Mouse (Mus musculus) left cerebral cortex, adult 11 months (tissue): ENCODE data around the gene Fntb.

ENCODE experiments used
- DNase-seq: peaks from one replicate; pipeline ENCODE4 v3.0.0; 2022; ENCODE audit warnings: low spot score

Gene Fntb

DNA sequence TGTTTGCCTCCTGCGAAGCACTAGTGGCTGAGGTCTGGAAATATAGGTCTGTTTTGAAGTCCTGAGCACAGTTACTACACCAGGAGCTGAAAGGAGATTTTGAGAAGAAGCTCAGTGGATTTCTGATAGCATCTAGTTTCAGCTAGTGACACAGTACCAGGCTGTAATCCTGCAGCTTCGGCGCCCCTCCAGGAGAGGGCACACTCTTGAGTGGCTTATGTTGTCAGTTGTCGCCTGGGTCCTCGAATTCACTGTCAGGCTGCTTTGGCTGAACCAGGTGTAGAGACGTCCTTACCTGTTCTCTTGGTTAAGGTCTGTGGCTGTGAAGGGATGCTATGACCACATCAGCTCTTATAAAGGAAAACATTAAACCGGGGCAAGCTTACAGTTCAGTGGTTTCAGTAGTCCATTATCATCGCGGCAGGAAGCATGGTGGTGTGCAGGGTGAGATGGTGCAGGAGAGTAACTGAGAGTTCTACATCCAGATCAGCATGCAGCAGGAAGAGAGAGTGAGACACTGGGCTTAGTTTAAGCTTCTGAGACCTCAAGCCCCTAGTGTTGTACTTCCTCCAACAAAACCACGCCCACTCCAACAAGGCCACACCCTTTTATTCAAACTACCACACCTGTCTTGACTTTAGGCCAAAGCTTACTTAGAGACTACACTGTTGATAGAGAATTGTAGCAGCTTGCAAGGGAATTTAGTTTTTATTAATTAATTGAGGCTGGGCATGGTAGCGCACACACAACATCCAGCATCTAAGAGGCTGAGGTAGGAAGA, 124.2 kb downstream of the Fntb start:
- no peak for DNase-seq

DNA sequence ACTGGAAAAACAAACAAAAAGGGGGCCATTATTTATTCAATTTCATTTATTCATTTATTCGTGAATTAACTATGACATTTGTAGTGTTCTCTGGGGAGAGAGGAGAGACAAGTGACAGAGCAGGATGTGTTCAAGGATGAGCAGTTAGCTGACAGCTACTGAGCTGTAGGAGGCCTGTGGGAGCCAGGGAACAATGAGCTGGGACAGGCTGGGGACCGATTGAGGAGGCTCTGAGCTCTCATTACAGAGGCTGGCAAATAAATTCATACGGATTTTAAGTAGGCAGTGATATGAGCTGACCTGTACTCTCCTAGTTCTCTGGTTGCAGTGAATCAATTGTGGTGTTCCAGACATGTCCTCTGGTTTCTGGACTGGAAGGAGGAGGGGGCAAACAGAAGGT, 125.8 kb downstream of the Fntb start:
- DNase-seq, result no peak

DNA sequence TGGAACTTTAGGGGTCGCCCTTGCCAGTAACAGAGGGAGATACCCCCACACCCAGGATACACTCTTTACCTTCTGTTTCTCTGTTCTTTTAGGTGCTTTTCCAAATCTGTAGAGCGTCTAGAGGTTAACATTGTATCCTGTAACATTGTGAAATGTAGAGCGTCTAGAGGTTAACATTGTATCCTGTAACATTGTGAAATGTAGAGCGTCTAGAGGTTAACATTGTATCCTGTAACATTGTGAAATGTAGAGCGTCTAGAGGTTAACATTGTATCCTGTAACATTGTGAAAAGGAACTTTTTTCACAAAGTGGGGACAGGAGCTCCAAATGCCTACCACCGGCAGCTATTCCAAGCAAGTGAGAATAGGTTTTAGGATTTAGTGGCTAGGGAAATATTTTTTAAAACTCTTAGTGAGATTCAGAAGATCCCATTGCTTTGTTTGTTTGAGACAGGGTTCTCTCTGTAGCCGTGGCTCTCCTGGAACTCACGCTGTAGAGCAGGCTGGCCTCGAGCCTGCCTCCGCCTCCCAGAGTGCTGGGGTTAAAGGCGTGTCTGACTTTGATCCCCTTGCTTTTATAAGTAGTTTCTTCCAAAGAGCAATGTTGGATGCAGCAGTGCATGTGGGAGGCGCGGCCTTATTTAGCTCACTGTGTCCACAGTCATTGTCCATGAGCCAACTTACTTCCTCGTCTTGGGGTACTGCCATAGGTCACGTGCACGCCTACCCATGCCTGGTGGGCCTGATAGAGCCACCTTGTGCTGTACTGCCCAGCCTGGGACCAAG, 127.7 kb downstream of the Fntb start:
- DNase-seq, result no peak

DNA sequence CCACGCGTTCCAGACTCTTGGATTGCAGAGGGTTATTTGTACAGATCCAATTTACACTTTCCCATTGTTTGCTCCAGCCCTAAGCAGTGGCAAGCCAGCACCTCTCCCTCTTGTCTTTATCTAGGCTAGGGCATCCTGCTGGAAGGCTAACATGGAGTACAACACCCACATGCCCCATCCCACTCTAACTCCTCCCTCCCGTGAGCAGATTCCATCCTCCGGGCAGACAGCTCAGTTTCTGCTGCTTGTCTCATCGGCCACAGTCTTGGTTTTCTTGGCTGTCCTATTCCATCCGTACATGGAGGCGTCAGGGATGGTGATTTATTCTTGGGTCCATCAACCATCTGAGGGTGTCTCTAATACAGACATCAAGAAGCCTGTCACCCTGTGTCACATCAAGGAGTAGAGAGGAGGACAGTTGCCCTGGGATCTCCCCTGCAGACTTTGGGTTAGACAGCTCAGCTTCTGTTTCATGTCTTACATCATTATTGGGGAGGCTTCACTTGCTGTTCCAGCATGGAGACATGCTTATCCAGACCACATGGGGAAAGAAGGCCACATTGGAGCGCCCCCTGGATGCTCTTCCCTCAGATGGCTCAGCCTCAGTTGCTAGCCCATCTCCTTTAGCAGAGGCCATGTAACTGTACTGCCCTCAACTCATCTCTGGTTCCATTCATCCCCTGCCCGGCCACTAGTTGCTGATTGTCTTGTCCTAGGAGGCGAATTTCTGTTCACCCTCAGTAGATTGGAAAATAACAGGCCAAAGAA, 129.6 kb downstream of the Fntb start:
- DNase-seq, result no peak

DNA sequence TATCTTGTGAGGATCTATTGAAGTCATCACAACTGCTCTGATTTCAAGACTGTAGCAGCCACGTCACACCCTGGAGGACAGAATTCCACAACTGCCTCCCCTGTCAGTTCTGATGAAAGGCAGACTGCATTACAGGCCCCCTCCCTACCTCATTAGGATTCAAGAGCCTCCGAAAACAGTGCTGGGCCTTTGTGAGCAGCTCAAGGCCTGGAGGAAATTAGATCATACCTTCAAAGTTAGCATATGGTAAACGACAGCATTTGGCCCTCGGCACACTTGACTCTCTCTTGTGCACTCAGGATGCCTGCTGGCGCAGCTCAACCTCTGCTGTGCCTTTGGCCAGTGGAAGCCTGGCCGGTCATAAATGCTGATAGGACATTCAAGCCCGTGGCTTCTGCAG, 130.4 kb downstream of the Fntb start:
- DNase-seq, result no peak

DNA sequence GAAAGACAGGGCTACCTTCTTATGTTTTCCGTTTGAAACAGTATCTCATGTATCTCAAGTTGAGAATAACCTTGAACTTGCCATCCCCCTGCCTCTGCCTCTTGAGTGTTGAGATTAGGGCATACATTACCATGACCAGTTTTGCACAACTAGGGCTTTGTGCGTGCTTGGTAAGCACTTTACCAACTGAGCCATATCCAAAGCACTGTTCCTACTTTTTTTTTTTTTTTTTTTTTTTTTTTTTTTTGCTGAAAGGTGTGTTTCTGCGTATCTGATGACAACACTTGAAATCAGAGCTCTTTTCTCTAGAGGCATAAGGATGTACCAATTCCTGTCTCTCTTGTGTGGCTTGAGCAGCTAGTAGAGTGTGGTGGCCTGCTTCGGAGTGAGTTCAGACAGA, 131.2 kb downstream of the Fntb start:
- no peak for DNase-seq

DNA sequence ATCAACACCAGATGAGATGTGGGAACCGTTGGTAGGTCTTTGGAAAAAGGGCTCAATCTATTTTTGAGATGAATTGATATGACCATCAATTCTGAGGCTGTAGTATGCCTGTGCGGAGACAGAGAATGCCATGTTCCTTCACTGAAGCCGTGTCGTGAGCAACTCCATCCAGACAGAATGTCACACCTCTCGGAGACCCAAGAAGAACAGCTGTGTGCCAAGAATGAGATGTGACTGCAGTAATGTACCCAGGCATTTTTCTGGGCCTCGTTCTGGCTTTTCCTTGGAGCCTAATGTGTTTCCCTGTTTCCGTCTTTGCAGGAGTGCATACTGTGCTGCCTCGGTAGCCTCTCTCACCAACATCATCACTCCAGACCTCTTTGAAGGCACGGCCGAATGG, 131.6 kb downstream of the Fntb start:
- DNase-seq, result no peak

DNA sequence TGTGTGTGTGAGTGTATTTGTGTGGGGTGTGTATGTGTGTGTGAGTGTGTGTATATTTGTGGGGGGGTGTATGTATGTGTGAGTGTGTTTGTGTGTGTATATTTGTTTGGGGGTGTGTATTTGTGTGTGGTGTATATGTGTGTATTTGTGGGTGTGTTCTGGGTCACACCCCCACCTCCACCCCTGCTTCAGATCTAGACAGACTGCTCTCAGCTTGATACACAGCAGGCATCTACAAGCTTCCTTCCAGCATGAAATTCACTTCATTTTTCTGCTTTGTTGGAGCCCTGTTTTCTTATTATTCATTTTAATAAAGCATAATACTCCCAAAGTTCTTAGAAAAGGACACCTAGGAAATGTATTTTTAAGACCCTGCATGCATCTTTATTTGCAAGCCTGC, 132.8 kb downstream of the Fntb start:
- no peak for DNase-seq

DNA sequence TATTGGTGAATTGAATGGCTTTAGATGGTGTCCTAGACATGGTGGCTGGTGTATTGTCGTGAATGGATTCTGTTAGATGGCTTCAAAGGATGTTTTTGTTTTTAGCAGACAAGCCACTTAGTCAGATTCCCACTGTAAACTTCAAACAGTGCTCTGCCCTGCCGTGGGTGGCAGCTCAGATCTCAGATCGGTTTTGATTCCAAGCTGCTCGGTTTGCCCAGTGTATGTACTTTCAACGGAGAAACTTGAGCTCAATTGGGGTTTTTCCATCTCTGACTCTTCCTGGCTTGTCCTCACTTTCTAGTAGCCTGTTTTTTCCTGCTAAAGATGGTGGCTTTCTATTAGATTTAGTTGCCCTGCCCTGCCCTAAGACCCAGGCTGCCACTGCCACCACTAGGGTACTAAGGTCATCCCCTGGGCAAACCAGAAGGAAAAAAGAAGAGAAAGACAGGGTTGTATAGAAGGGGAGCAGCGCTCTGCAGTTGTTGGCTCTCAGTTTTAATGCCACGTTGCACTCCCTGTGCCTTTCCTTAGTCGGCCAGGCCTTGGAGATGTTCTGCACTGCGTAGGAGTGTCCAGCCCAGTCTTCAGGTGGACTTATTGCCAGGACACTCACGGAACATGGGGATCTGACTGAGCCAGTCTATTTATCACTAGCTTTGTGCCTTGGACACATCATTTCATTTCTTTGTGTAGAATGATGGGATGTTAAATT, 134.0 kb downstream of the Fntb start:
- DNase-seq, result no peak

DNA sequence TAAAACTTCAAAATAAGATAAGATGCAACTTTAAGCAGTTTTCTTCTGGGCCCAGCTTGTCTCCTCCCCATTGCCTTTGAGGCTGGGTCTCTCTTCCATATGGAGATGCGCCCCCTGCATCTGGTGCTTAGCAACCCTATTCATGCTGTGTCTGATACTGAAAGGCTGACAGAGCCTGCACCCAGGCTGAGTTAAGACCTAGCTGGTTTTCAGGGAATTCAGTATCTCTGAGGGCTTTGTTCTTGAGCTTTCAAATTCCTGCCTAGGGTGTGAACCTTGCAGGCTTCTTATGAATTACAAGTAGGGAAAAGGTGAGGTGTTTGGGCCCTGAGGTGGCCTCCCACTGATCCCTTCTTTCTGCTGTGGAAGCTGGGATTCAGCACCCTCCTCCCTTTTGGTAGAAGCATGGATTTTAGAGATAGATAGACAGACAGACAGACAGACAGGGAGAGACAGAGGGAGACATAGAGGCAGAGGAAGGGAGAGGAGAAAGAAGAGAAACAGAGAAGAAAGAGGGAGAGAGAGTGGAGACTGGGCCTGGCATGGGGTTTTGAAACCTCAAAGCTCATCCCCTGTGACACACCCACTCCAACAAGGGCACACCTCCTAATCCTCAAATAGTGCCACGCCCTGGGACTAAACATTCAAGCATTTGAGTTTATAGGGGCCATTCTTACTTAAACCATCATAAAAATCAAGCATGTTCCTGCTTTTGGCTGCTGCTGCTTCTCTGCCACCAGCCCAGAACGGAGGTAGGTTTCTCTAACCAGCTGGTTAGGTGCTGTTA, 136.3 kb downstream of the Fntb start:
- no peak for DNase-seq

DNA sequence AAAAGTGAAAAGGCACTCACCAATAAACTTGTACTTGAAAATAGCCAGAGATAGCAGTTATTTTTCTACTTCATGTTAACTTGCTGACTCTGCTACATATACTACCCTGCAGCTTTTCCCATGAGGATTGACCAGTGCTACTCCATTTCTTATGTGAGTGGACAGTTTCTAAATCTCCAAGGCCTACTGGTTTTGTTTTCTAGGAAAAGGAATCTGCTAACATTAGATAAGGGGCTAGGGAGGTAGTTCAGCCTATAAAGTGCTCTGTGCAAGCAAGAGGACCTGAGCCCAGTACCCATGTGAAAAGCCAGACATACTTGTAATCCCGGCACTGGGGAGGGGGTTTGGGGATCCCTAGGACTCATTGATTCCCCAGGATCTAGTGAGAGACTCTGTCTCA, 140.9 kb downstream of the Fntb start:
- DNase-seq, result no peak

DNA sequence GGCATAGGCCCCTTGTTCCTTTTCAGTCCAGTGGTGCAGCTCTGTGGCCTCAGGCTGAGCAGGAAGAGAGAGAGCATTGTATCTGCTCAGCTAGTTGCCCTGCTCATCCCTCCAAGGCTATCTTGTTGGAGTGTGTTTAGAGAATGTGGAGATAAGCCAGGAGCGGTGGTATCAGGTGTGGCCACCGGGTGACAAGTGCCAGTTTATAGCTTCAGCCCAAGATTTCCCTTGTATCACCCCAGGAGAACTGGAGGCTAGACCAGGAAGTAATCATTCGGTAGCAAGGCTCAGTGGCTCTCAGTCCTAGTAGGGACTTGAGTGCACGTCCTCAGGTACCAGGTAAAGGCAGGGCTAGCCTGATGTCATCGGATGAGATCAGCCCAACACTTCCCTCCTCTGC, 143.8 kb downstream of the Fntb start:
- no peak for DNase-seq

DNA sequence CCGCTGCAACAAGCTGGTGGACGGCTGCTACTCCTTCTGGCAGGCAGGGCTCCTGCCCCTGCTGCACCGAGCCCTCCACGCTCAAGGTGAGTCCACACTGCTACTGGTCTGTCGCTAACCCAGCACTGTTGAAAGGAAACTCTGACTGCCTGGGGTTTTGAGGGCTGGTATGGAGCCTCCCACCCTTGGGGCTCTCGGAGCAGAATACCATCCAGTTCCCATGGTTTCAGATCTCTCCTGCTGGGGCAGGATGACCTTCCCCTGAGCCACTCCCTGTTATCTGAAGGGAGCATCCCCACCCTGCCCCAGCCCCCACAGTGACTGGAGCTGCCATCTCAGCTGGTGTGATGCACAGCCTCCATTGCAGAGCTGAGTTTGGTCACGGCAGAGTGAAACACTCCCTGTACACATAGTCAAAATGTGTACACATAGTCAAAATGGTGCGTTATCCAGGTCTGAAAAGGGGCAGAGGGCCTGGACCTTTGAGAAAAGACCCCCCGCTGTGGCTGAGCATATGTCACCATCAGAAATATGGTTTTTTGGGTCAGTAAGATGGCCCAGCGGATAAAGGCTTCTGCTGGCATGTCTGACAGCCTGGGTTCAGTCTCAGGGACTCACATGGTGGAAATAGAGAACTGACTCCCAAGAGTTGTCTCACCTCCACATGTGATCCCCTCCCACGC, 145.0 kb downstream of the Fntb start:
- DNase-seq, result no peak

DNA sequence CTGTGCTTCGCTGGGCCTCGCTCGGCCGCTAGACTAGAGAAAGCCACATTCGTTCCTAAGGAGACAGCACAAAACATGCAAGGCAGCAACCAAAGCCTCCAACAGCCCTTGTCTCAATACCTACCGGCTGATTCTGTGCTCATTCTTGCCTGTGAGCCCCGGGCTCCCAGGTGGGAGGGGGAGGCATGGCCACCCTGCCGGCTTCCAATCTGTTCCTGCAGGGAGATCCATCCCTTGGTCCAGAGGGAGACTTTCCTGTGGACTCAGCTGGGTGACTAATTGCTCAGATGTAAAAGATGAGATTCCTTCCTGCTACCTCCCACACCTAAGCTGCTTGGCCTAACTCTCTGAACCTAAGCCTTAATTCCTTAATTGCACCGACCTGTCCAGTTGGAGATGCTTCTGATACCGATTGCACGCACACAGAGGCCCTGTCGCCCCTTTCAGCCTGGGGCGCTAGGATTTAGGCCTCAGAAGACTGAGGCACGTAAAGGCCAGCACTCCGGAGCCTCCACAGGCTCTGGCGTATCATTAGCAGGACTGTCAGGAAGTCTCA, 145.9 kb downstream of the Fntb start:
- no peak for DNase-seq

DNA sequence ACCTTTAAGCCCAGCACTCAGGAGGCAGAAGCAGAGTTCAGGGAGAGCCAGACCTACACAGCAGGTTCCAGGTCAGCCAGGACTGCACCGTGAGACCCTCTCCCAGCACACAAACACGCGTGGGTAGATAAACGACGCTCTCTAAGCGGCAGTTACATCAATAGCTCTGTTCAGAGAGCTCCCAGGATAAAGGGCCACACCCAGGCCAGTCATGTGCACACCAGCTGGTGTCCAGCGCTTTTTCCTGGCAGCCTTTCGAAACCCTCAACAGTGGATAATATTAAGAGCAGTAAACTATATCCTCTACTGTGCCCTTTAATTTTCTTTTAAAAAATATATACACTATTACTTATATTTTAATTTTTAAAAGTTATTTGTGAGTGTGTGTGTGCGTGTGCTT, 146.8 kb downstream of the Fntb start:
- no peak for DNase-seq

DNA sequence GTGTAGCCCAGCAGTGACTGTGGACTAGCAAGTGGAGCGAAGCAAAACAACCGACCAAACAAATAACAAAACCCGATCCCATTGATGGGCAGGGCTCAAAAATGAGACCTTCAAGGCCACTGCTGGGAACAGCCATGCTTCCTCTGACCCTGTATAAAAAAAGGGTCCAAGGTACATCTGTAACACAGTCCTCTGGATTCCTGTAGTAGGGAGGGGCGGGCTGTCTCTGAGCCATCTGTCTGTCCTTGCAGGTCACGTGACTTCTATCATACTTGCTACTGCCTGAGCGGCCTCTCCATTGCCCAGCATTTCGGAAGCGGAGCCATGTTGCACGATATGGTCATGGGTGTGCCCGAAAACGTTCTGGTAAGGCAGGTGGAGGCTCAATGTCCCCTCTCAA, 150.8 kb downstream of the Fntb start:
- no peak for DNase-seq

DNA sequence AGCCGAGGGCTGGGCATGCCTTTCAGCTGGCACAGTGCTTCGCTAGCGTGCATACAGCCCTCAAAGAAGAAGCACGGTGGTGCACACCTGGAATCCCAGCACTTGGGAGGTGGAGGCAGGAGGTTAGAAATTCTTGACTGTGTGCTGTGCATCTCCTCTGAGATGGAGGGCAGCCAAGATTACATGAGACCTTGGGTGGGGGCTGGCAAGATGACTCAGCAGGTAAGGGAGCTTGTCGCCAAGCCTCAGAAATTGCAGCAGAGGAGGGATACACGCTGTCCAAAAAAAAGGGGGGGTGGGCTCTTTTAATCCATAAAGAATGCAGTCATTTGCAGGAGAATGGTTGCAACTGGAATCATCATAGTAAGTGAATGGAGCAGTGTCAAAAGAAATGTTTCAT, 152.7 kb downstream of the Fntb start:
- DNase-seq, result no peak

DNA sequence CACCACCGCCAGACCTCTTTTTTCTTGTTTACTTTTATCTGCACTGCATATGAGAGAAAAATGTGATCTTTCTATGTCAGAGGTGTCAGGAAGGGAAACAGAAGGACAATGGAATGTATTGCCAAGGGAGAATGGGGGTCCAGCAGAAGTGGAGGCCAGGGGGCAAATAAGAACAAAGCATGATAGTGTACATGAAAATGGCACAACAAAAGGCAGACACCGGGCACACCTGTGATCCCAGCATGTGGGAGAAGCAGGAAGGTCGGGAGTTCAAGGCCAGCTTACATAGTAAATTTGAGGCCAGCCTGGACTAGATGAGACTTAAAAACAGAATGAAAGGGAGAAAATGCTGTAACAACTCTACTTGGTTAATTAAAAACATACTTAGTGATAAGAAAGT, 153.5 kb downstream of the Fntb start:
- DNase-seq, result no peak

DNA sequence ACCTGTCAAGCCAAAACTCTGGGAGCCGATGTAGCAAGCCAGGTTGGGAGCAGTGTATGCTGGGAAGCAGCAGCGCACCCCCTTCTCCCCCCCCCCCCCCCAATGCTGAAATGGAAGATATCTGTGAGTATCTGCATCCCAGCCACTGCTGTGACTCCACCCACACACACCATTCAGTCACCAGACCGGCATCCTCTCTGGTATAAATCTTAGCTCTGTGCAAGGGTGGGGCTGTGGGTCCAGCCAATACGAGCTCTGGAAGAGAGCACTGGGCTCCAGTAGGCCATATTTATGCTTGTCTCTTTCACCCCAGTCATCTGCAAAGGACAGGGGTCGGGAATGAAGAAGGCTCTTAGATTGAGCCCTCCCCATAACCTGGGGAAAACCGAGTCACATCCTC, 155.0 kb downstream of the Fntb start:
- no peak for DNase-seq

DNA sequence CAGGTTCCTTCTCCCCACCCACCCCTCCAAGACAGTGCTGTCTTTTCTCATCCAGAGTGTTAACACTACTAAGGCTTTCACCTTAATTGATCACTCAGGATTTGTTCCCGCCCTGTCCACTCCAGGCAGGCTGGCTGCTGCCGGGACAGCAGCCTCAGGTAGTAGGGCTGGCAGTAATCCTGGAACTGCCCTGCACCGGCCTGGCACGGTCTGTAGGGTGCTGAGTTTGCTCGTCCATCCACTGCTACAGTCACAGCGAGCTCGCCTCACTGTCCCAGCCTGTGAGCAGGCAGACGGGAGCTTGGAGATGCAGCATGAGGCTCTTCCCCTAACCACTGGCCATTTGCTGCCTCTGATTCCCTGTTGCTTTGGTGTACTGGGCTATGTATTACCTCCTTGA, 155.6 kb downstream of the Fntb start:
- DNase-seq, result no peak

DNA sequence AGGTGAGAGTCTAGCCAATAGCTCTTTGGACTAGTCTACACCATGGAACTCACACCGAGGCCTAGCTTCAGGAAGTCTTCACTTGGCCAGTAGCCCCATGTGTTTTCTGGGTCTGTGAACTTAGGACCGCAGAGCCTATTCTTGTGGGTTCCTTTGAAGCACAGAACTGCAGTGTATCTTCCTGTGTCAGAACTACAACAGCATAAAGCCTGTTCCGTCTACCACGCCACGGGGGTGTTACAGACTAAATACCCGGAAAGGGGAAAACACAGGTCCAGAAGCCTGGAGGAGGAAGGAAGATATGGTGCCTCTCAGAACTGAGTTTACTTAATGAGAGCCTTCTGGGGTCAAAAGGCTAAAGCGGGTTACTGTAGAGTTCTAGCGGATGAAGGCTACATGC, 157.7 kb downstream of the Fntb start:
- no peak for DNase-seq
